Mouse (Mus musculus): ENCODE measurements around the gene Hoxa3.

Hoxa3 gene

GRCm38 (mm10) chr6:52168191-52169055, 44.7 kb downstream of the Hoxa3 start:
- no peak for DNase-seq (ENCODE audit: low read depth, low spot score)

- DNase-seq (ENCODE audit: low read depth, low spot score), result no peak
Observed at GRCm38 (mm10) chr6:52167736-52168161, 45.4 kb downstream of the Hoxa3 start.

- no peak for DNase-seq (ENCODE audit: low read depth, low spot score)
Observed at GRCm38 (mm10) chr6:52167176-52167575, 46.0 kb downstream of the Hoxa3 start.

GRCm38 (mm10) chr6:52166431-52167077, 46.6 kb downstream of the Hoxa3 start:
- DNase-seq (ENCODE audit: low read depth, low spot score), result no peak

GRCm38 (mm10) chr6:52165441-52166370, 47.4 kb downstream of the Hoxa3 start:
- DNase-seq (ENCODE audit: low read depth, low spot score), result no peak

GRCm38 (mm10) chr6:52164626-52165440, 48.3 kb downstream of the Hoxa3 start, which contains the start of gene Hoxa2:
Gene Hoxa2 (minus strand): TSS chr6:52164831.
- DNase-seq (ENCODE audit: low read depth, low spot score), result no peak

GRCm38 (mm10) chr6:52164051-52164625, 49.0 kb downstream of the Hoxa3 start:
- no peak for DNase-seq (ENCODE audit: low read depth, low spot score)

- DNase-seq (ENCODE audit: low read depth, low spot score), result no peak
Observed at GRCm38 (mm10) chr6:52163366-52164031, 49.6 kb downstream of the Hoxa3 start.

- DNase-seq (ENCODE audit: low read depth, low spot score), result no peak
Observed at GRCm38 (mm10) chr6:52162611-52163365, 50.3 kb downstream of the Hoxa3 start.

GRCm38 (mm10) chr6:52162093-52162380, 51.1 kb downstream of the Hoxa3 start:
- DNase-seq (ENCODE audit: low read depth, low spot score), result no peak

- no peak for DNase-seq (ENCODE audit: low read depth, low spot score)
Observed at GRCm38 (mm10) chr6:52161336-52162092, 51.6 kb downstream of the Hoxa3 start.

- no peak for DNase-seq (ENCODE audit: low read depth, low spot score)
Observed at GRCm38 (mm10) chr6:52160511-52161335, 52.4 kb downstream of the Hoxa3 start.

- no peak for DNase-seq (ENCODE audit: low read depth, low spot score)
Observed at GRCm38 (mm10) chr6:52159979-52160378, 53.2 kb downstream of the Hoxa3 start.

- DNase-seq (ENCODE audit: low read depth, low spot score), result no peak
Observed at GRCm38 (mm10) chr6:52159164-52159761, 53.9 kb downstream of the Hoxa3 start.

- DNase-seq (ENCODE audit: low read depth, low spot score), result peak; percentile 82
Observed at GRCm38 (mm10) chr6:52158276-52159051, 54.7 kb downstream of the Hoxa3 start, which contains the start of gene Hoxa1. Gene Hoxa1 (minus strand): TSS chr6:52158317.

- DNase-seq (ENCODE audit: low read depth, low spot score), result no peak
Observed at GRCm38 (mm10) chr6:52157466-52158275, 55.5 kb downstream of the Hoxa3 start.

Measured in CD4-positive helper T cell, adult 2 months (primary cell).